Mouse (Mus musculus) megakaryocyte, embryonic 14.5 days (primary cell): Measurements from ENCODE around the gene Ehd1. TPM values are rescaled to one million over a fixed set of nuclear protein-coding genes. Genes with fewer than 3 reads are reported as not detected.
"Not testable (repeated sequence)": the region's sequence is repeated elsewhere in the genome, so short reads cannot be mapped to it uniquely, and the experiment has no call there.

Experiments used
- H3K27me3 ChIP-seq: replicated peaks from 2 replicates; pipeline ENCODE3; 2012; ENCODE audit warnings: inconsistent platforms
- H3K36me3 ChIP-seq: replicated peaks from 2 replicates; pipeline ENCODE3; 2012; ENCODE audit warnings: low read length, inconsistent platforms, mixed read lengths
- H3K4me1 ChIP-seq: 2 replicates; pipeline ENCODE4 v1.6.1; 2012; ENCODE audit warnings: inconsistent platforms
- H3K4me3 ChIP-seq: replicated peaks from 2 replicates; pipeline ENCODE3; 2012; ENCODE audit warnings: moderate library complexity, mild to moderate bottlenecking, inconsistent platforms
- H3K9me3 ChIP-seq: 2 replicates; pipeline ENCODE4 v1.6.1; 2012; ENCODE audit warnings: inconsistent platforms
- FLI1 ChIP-seq: IDR thresholded peaks from 2 replicates; pipeline ENCODE4 v1.6.1; 2012; ENCODE audit warnings: low read length, inconsistent platforms, mixed read lengths
- GATA1 ChIP-seq: IDR thresholded peaks from 3 replicates; pipeline ENCODE4 v1.6.1; 2012; ENCODE audit warnings: mixed read lengths, low read length, inconsistent platforms, borderline replicate concordance
- polyA plus RNA-seq: library from polyadenylated mRNA; stranded (reverse); fragments of >175 nt; gene quantifications from 2 replicates; pipeline ENCODE4 v1.2.3, GENCODE M21; 2012; ENCODE audit warnings: low replicate concordance; ENCODE audit not compliant: insufficient read depth

Ehd1 gene
- polyA plus RNA-seq, 1 experiment: 474 TPM

DNA sequence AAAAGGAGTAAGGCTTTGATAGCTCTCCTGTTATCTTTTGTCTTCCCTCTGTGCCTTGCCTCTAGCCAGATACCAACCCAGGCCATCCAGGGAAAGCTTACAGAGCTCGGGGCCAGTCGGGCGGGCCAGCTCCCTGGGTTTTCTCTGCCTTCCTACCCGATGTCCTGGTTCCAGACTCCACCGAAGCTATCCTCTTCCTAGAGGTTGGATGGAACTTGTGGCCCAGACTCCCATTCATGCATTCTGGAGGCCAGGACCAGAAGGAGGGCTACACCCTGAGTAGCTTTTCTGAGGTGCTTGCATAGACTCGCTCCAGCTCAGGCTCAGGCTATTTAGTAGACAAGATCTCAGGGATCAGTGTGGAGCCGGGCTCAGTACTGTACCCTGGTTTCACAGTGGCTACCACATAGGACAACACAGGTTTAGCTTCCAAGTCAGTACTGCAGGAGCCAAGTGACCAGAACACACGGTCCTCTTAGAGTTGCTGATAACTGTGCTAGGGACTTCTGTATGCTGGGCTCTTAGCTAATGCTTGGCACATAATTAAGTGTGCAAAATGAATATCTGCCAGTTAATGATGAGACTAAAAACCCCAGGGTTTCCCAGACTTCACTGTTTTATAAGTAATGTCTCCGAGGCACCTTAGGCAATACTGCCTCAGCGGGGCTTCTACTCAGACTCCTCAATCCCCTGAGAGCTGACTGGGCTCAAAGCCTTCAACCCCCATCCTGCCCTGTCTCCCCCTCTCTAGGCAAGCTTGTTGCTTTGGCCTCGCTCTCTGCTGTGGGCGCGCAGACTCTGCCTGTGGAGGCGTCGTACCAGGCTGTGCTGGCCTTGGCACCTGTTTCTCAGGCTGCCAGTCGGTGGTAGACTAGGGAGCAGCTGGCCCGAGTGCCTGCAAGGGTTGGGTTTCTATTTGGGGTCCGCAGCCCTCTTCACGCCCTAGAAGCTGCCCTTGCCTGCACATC, 10.2 kb downstream of the Ehd1 start:
- Histone ChIP-seq H3K36me3 (peaks cover 96% of the 10 kb centered on the region), H3K9me3 (no peaks in the 10 kb centered on the region), H3K27me3 (no peaks in the 10 kb centered on the region), H3K4me1 (peaks cover 100% of the 10 kb centered on the region), H3K4me3 (peak overlapping the region; percentile 89)
- TF ChIP-seq FLI1 (no peak), GATA1 (no peak)

DNA sequence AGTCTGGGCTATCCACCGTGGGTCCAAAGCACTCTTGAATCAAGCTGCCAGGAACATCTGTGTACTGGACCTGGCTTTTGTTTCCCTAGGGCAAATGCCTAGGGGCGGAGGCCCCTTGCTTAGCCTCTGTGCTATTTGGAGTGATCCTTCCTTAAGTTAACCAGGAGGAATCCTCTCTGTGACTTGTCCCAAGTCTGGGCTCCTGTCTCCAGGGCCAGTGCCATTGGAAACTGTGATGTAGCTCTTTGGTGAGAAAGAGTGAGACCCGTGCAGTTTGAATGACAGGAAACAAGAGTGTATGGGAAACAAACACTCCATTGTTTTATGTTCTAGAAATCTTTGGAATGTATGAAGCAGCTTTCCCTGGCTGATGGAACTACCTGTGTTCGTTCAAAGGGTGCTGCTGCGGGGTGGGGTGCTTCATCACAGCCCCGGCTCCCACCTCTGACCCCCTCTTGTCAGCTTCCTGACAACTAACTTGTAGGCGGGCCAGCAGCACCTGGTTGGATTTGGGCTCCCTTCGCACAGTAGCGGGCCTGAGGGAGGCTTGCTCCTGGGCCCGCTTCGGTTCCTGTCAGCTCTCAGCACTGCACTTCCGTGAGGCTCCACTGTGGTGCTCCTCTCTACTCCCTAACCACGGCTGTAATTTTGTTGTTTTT, 11.8 kb downstream of the Ehd1 start:
- H3K36me3 ChIP-seq: peaks cover 95% of the 10 kb centered on the region
- H3K27me3 ChIP-seq: no peaks in the 10 kb centered on the region
- no peaks in the 10 kb centered on the region for H3K9me3 ChIP-seq
- peak overlapping the region; percentile 80 for H3K4me3 ChIP-seq
- TF ChIP-seq FLI1 (no peak), GATA1 (no peak)
- peaks cover 100% of the 10 kb centered on the region for H3K4me1 ChIP-seq

DNA sequence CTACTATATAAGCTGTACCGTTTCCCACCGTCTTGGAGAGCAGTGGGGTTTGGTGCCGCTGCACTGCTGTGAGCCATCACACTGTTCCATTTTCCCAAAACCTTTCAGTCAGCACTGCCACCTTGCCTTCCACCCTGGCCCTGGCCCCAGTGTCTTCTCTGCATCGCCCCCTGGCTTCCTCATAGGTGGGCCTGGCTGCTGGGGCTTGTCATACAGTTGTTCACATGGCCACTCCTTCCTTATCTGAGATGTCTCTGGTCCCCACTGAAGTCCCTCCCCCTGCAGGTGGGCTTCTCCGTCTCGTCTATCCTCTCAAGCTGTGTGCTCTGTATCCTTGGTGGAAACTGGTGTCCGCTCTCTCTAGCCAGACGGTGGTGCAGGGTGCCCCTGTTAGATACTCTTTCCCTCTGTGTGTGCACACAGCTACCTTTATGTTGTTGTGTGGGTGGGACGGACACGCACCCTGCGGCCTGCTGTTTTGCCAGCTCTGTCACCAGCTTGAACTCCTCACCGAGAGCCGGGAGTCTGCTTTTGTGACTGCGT, 13.2 kb downstream of the Ehd1 start:
- TF ChIP-seq FLI1 (no peak), GATA1 (no peak)
- Histone ChIP-seq H3K9me3 (no peaks in the 10 kb centered on the region), H3K36me3 (peaks cover 95% of the 10 kb centered on the region), H3K4me3 (peak overlapping the region; percentile 83), H3K4me1 (peaks cover 100% of the 10 kb centered on the region), H3K27me3 (no peaks in the 10 kb centered on the region)

DNA sequence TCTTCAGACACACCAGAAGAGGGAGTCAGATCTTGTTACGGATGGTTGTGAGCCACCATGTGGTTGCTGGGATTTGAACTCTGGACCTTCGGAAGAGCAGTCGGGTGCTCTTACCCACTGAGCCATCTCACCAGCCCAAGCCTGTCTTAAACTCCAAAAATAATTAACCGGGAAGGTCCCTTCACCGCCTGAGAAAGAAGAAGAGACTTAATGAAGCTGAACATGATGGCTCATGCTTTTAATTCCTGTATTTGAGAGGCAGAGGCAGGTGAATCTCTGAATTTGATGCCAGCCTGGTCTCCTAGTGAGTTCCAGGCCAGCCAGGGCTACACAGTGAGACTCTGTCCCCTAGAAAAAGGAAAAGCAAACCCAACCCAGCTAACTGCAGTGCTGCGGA, 14.2 kb downstream of the Ehd1 start:
- Histone ChIP-seq H3K4me3 (peak overlapping the region; percentile 87), H3K36me3 (peaks cover 95% of the 10 kb centered on the region), H3K4me1 (peaks cover 100% of the 10 kb centered on the region)
- not testable (repeated sequence) for H3K27me3 ChIP-seq, H3K9me3 ChIP-seq

DNA sequence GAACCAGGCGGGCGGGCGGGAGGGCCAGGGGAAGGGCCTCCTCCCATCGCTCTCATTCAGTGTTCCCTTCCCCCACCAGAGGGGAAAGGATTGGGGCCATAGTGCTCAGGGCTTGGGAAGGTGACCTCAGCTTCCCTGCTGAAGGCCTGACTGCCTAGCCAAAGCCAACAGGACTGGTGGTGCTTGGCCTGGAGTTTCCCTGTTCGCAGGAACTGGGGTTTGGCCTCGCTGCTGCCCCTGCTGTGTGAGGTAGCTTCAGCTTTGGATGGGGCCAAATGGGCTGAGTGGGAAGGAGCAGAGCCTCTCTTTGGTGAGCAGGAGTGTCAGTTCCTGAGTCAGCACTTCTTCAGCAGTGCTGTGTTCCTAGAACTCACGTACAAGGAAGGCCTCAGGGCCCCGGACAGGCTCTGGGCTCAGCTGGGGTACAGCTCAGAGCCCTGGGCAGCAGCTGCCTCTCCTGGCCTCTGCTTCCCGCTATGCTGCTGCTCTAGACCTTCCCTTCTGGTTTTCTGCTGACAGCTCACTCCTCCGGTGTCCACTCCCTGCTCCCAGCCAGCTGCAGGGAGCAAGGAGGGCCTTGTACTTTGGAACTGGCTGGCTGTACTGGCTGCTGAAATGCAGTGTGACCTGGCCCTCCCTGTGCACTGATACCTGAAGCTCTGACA, 14.7 kb downstream of the Ehd1 start:
- no peaks in the 10 kb centered on the region for H3K9me3 ChIP-seq
- peaks cover 100% of the 10 kb centered on the region for H3K4me1 ChIP-seq
- peaks cover 95% of the 10 kb centered on the region for H3K36me3 ChIP-seq

DNA sequence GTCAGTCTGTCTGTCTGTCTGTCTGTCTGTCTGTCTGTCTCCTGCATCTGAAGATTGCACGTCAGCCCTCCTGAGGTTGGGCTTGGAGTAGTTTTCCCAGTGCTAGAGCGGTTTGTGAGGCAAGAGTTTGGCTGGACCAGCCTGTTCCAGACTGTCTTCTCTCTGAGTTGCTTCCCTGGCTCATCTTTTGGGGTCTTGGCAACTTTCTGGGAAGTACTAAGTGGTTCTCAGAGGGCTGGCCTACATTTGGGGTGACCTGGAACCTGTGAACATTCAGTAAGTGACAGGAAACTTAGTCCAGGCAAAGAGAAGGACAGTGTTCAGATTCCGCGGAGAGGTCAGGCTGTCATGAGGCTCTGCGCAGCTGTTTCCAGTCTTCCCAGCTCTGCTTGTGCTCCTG, 15.7 kb downstream of the Ehd1 start:
- Histone ChIP-seq H3K36me3 (peaks cover 94% of the 10 kb centered on the region), H3K9me3 (no peaks in the 10 kb centered on the region), H3K4me1 (peaks cover 100% of the 10 kb centered on the region), H3K4me3 (peak overlapping the region; percentile 79), H3K27me3 (no peaks in the 10 kb centered on the region)
- TF ChIP-seq GATA1 (no peak), FLI1 (no peak)

More for the DNA sequence above, 14.7 kb downstream of the Ehd1 start:
- TF ChIP-seq GATA1 (no peak), FLI1 (no peak)
- H3K4me3 ChIP-seq: peak overlapping the region; percentile 87
- H3K27me3 ChIP-seq: no peaks in the 10 kb centered on the region

DNA sequence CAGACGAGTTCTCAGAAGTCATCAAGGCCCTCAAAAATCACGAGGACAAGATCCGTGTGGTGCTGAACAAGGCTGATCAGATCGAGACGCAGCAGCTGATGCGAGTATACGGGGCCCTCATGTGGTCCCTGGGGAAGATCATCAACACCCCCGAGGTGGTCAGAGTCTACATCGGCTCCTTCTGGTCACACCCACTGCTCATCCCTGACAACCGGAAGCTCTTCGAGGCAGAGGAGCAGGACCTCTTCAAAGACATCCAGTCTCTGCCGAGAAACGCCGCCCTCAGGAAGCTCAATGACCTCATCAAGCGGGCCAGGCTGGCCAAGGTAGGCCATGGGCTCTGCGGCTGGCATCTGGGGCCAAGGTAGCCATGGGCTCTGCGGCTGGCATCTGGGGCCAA, 17.8 kb downstream of the Ehd1 start:
- no peak for TF ChIP-seq GATA1
- no peak for TF ChIP-seq FLI1
- H3K4me1 ChIP-seq: peaks cover 100% of the 10 kb centered on the region
- H3K4me3 ChIP-seq: no peak overlapping the region
- peaks cover 95% of the 10 kb centered on the region for H3K36me3 ChIP-seq
- no peaks in the 10 kb centered on the region for H3K9me3 ChIP-seq
- no peaks in the 10 kb centered on the region for H3K27me3 ChIP-seq

DNA sequence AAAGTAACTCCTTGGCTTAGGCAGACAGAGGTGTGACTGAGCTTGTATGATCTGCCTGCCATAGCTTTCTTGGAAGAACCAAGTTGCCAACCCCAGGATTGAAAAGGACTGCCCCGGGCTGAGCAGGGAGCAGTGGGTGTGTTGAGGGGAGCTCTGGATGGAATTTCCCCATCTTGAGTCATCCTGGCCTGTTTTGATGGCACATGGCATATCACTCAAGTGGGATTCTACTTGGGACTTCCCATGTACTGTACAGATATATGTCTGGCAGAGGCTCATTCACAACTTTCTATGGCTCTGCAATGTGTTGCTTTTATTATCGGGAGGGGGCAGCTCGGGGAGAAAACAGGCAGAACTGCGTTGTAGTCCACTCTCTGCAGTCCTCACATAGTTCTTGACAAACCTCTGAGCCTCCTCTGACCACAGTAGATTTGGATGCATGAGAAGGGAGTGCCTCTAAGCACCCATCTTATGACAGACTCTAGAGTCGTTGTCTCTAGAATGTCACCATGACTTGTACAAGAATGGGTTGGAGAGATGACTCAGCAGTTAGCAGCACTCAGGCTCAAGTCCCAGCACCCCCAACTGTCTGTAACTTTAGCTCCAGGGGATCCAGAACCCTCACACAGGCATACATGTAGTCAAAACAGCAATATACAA, 20.2 kb downstream of the Ehd1 start:
- peaks cover 97% of the 10 kb centered on the region for H3K36me3 ChIP-seq
- H3K9me3 ChIP-seq: no peaks in the 10 kb centered on the region
- TF ChIP-seq GATA1: no peak
- no peaks in the 10 kb centered on the region for H3K27me3 ChIP-seq
- H3K4me1 ChIP-seq: peaks cover 100% of the 10 kb centered on the region
- H3K4me3 ChIP-seq: peak overlapping the region; percentile 87

DNA sequence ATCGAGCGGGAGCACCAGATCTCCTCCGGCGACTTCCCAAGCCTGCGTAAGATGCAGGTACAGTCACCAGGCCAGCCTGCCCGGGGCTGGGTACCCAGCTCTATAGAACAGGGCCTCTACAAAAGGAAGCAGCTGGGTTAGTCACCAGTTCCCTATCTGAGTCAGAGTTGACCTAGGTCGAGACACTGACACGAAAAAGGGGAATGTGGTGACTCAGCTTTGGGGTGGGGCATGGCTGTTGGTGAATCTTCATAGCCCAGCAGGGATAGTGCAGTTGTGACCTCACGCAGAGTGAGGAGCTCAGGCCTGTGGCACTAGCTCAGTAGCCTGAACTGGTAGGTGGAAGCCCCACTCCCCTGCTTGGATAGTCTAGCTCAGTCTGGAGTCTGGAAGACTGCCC, 21.1 kb downstream of the Ehd1 start:
- H3K36me3 ChIP-seq: peaks cover 97% of the 10 kb centered on the region
- TF ChIP-seq GATA1: no peak
- TF ChIP-seq FLI1: peak; percentile 16; the same call in 1 of the 2 replicates

DNA sequence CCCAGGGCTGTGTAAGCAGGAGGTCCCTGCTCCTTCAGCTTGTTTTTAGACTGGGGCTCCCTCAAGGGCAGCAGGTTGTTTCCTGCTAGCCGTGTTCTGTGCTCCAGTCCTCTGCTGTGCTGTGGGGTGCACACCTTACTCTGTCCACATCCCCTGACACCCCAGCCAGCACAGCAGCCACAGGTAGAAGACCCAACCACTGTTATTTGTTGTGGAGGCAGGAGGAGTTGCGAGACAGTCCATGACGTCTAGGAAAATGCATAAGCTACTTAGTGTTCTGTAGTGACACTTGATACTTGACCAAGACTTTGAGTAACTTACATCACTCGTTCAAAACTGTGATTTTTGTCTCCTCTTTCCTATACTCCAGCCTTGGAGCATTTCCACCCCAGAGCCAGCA, 22.5 kb downstream of the Ehd1 start:
- Histone ChIP-seq H3K27me3 (no peaks in the 10 kb centered on the region), H3K4me3 (peak overlapping the region; percentile 89), H3K4me1 (peaks cover 100% of the 10 kb centered on the region), H3K36me3 (peaks cover 93% of the 10 kb centered on the region), H3K9me3 (no peaks in the 10 kb centered on the region)
- TF ChIP-seq FLI1 (no peak), GATA1 (no peak)

More for the DNA sequence above, 21.1 kb downstream of the Ehd1 start:
- Histone ChIP-seq H3K4me1 (peaks cover 100% of the 10 kb centered on the region), H3K9me3 (no peaks in the 10 kb centered on the region), H3K27me3 (no peaks in the 10 kb centered on the region), H3K4me3 (peak overlapping the region; percentile 89)
